Mouse (Mus musculus): ENCODE measurements around the gene Chst3. TPM values are rescaled to one million over a fixed set of nuclear protein-coding genes. Genes with fewer than 3 reads are reported as not detected.

Gene Chst3
- polyA plus RNA-seq, 1 experiment from 2014 or later: 3.0 TPM

DNA sequence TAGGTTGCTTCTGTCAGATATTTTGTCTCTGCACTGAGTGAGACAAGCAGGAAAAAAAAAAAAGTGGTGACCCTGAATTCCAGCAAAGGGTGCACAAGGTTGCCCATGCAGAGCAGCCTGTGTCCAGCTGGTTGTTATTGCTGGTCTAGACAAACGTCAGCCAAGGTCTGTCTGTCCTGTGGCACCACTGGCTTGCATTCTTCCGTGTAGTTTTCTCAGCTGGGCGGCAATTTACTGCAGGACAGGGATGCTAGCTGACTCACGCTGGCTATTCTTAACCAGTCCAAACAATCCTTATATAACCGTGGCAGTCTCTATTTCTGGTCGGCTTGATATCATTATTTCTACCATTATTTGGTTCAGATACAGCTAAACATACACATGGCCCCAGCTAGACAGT is 18.1 kb downstream of the Chst3 start:
- ChIA-PET POLR2A (no interaction called here), CTCF (interaction anchor here (1.7 to 2.5 kb wide), 4 partner anchors 9 to 44 kb away, joined by 4 to 10 read pairs (median 6); no protein-coding TSS in a partner anchor)
- TF ChIP-seq CTCF (IDR thresholded peaks at IDR 0.05): no peak
- in situ Hi-C loops (cut with MboI; ENCODE audit: low pct_unique_long_range_greater_than_20kb): no loop called here
- DNase-seq (ENCODE audit: low read depth, low spot score) (no peak), ATAC-seq (peak; percentile 31)
- no peaks in the 10 kb centered on the region for H3K27me3 ChIP-seq

DNA sequence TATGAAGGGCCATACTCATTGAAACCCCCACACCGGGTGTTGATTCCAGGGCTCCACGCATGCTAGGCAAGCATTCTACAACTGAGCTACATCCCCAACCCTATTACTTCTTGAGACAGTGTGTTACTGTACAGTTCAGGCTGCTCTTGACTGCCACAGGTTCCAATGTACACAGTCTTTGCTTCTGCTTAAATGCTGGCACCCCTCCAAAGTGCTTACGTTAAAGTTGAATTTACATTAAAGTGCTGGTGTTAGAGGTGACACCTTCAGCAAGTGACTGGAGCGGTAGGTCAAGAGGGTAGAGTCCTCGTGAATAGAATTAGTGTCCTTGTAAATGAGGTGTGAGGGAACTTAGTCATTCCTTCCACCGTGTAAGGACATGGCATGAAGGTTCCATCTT is 19.7 kb downstream of the Chst3 start:
- ChIA-PET POLR2A (interaction anchor here (0.5 kb wide), 1 partner anchor 30 kb away, joined by 3 read pairs; no protein-coding TSS in a partner anchor), CTCF (interaction anchor here (0.7 to 1.0 kb wide), 3 partner anchors 8 to 16 kb away, joined by 3 to 6 read pairs (median 3); no protein-coding TSS in a partner anchor)
- no peaks in the 10 kb centered on the region for H3K27me3 ChIP-seq
- TF ChIP-seq CTCF (IDR thresholded peaks at IDR 0.05): no peak
- in situ Hi-C loops (cut with MboI; ENCODE audit: low pct_unique_long_range_greater_than_20kb): no loop called here
- DNase-seq (ENCODE audit: low read depth, low spot score) (no peak), ATAC-seq (no peak)

DNA sequence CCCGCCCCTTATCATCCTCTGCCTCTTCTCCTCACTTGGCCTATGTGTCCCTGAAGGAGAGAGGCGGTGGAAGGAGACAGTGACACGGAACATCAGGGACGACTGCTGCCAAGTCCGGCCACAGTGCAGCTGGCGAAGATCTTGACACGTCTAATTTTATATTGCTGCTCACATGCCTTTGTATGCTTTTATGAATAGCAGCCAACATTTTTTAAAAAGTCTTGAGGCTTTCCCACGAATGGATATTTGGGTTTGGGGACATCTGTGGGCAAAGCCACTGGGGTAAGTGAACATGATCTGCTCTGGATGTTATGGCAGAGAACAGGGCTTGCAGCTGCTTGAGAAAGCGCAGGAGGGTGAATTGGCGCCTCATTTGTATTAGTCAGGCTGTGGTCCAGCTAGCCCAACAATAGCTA is 21.6 kb downstream of the Chst3 start:
- no peak for TF ChIP-seq CTCF (IDR thresholded peaks at IDR 0.05)
- no peak for DNase-seq (ENCODE audit: low read depth, low spot score)
- no peaks in the 10 kb centered on the region for H3K27me3 ChIP-seq
- in situ Hi-C loops (cut with MboI; ENCODE audit: low pct_unique_long_range_greater_than_20kb): no loop called here
- no peak for ATAC-seq
- ChIA-PET CTCF (interaction anchor here (1.0 kb wide), 1 partner anchor 47 kb away, joined by 5 read pairs; no protein-coding TSS in a partner anchor), POLR2A (no interaction called here)

DNA sequence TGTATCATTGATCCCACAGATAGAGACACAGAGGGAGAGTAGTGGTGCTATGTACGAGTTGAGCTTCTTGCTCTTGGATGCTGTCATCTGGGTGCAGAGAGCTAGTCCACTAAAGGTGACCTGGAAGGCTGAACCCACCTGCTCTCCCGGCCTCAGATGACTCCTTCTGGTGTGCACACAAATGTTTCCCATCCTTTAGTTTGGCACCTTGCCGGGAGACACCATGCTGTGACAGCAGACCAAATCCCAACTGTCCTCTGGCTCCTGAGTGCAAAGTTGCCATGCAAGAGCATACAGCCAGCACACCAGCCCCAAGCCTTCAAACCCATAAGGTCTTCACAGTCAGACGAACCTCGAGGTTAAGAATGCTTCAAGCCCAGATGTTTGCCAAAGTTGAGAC is 22.1 kb downstream of the Chst3 start:
- in situ Hi-C loops (cut with MboI; ENCODE audit: low pct_unique_long_range_greater_than_20kb): no loop called here
- ChIA-PET CTCF (interaction anchor here (1.0 to 1.3 kb wide), 2 partner anchors 48 to 131 kb away, joined by 4 to 5 read pairs; no protein-coding TSS in a partner anchor), POLR2A (no interaction called here)

DNA sequence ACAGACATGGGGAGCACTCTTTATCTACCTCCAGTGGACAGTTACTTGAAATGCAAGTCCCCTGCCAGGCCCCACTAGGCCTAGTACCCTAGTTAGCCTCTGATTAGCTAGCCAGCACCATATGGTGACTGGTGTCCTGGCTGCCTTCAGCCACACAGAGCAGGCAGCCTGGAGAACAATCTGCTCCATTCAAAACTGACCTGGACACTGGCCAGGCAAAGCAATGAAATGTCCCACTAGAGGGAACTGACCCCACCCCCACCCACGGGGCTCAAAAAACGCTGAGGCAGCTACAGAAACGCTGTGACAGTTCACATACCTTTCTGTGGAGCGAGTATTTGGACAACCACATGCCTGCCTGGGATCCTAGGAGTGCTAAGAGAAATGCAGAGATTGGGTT is 24.0 kb downstream of the Chst3 start:
- ATAC-seq: peak; percentile 27
- in situ Hi-C loops (cut with MboI; ENCODE audit: low pct_unique_long_range_greater_than_20kb): no loop called here
- POLR2A ChIA-PET: no interaction called here
- H3K27me3 ChIP-seq: no peaks in the 10 kb centered on the region
- no peak for TF ChIP-seq CTCF (IDR thresholded peaks at IDR 0.05)
- DNase-seq (ENCODE audit: low read depth, low spot score): no peak
- CTCF ChIA-PET: interaction anchor here (1.0 to 1.4 kb wide), 2 partner anchors 8 to 15 kb away, joined by 3 read pairs; no protein-coding TSS in a partner anchor

More for the DNA sequence above, 22.1 kb downstream of the Chst3 start:
- ATAC-seq (no peak), DNase-seq (ENCODE audit: low read depth, low spot score) (no peak)
- H3K27me3 ChIP-seq: no peaks in the 10 kb centered on the region
- no peak for TF ChIP-seq CTCF (IDR thresholded peaks at IDR 0.05)

DNA sequence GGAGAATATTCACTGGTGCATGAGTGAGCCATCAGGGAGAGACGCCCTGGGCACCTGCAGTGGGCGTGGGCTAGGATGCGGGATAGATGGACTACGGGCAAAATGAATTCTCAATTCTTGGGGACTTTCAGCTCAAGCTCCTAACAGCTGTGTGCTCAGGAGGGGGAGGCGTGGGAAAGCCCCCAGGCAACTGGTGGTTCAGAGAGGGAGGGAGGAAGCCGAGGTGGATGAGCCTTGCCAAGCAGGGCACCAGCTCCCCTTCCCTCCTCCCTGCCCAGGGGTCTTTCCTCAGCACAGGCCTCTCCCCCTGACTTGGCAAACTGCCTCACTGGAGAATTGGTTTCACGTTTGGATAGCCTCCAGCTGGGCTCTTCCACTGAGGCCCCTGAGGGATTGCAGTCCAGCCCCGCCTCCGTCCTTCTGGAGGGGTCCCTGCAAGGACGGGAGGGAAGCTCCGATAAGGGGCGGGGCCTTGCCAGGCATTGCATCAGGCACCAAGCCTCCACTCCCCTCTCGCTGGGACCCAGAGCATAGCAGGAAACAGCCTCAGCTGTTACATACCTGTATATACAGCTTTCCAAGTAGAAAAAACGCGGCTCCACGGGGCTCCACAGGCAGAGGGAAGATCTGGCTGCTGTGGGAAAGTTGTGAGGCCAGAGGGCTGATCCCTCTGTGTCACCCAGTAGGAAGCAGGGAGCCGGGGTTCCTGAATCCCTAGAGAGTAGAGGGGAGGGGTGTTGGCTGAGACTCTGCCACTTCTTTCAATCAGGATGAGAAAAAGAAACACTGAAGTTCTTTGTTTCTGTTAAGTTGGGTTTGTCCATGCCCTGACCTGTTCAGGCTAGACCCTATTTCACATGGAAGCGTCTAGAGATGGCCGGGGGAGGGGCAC is 25.3 kb downstream of the Chst3 start:
- ChIA-PET POLR2A (interaction anchor here (0.6 to 1.0 kb wide), 2 partner anchors 18 to 26 kb away, joined by 3 to 4 read pairs; partner anchors contain the start of gene Chst3), CTCF (interaction anchor here (0.8 to 6.0 kb wide), 4 partner anchors 9 to 44 kb away, joined by 3 to 25 read pairs (median 4); no protein-coding TSS in a partner anchor)
- H3K27me3 ChIP-seq: no peaks in the 10 kb centered on the region
- DNase-seq (ENCODE audit: low read depth, low spot score): no peak
- TF ChIP-seq CTCF (IDR thresholded peaks at IDR 0.05): no peak
- ATAC-seq: peak; percentile 45
- in situ Hi-C loops (cut with MboI; ENCODE audit: low pct_unique_long_range_greater_than_20kb): no loop called here

DNA sequence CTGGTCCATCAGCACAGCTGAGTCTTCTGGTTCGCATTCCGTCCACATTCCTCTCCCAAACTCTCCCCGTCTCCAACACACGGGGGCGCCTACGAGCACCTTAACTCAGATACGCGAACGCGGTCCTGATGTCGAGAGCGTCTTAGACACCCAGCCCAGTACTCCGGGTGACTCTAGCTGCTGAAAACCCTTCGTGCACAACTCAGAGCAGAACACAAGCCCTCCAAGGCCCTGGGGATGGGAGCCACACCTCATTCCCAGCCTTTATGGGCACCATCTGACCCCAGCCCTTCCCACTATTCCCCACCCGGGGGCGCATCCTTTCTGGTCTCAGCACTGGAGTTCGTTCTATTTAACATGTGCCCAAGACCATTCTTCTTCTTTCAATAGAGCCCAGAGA is 27.3 kb downstream of the Chst3 start:
- CTCF ChIA-PET: interaction anchor here (0.7 to 6.0 kb wide), 15 partner anchors 9 to 53 kb away, joined by 3 to 25 read pairs (median 7); partner anchors contain the start of gene Chst3
- POLR2A ChIA-PET: interaction anchor here (1.4 kb wide), 1 partner anchor 53 kb away, joined by 3 read pairs; no protein-coding TSS in a partner anchor
- ATAC-seq (peak; percentile 42), DNase-seq (ENCODE audit: low read depth, low spot score) (no peak)
- H3K27me3 ChIP-seq: no peaks in the 10 kb centered on the region
- in situ Hi-C loops (cut with MboI; ENCODE audit: low pct_unique_long_range_greater_than_20kb): no loop called here
- TF ChIP-seq CTCF (IDR thresholded peaks at IDR 0.05): no peak

DNA sequence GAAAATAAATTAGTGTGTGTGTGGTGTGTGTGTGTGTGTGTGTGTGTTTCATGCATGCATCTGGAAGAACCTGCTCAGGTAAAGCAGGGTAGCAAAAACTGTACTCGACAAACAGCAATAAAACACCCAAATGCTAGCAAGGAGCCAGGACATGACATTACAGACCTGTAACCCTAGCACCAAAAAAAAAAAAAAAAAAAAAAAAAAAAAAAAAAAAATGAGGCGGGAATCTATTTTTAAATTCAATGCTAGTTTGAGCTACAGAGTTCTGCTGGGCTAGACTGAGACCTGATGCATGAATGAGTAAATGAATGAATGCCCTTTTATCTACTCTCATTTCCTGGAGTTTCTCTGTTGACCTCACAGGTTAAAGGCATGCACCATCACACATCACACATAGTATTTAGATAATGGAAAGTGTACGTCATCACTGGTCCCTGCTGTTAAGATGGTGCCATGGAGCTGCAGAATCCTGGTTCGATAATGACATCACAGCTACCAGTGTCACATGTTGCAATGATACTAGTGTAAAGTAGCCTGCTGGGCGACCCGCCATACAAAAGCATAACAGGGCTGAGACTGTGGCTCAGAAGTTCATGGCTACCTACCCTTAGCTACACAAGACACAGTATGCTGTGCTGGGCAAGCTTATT is 29.4 kb downstream of the Chst3 start:
- in situ Hi-C loops (cut with MboI; ENCODE audit: low pct_unique_long_range_greater_than_20kb): loop anchor here (5.0 kb wide), 1 partner anchor 48 kb away; no protein-coding TSS in a partner anchor
- ChIA-PET CTCF (interaction anchor here (0.6 to 6.0 kb wide), 9 partner anchors 11 to 191 kb away, joined by 3 to 25 read pairs (median 3); no protein-coding TSS in a partner anchor), POLR2A (no interaction called here)
- TF ChIP-seq CTCF (IDR thresholded peaks at IDR 0.05): no peak
- H3K27me3 ChIP-seq: peaks cover 3% of the 10 kb centered on the region
- no peak for ATAC-seq
- DNase-seq (ENCODE audit: low read depth, low spot score): no peak

DNA sequence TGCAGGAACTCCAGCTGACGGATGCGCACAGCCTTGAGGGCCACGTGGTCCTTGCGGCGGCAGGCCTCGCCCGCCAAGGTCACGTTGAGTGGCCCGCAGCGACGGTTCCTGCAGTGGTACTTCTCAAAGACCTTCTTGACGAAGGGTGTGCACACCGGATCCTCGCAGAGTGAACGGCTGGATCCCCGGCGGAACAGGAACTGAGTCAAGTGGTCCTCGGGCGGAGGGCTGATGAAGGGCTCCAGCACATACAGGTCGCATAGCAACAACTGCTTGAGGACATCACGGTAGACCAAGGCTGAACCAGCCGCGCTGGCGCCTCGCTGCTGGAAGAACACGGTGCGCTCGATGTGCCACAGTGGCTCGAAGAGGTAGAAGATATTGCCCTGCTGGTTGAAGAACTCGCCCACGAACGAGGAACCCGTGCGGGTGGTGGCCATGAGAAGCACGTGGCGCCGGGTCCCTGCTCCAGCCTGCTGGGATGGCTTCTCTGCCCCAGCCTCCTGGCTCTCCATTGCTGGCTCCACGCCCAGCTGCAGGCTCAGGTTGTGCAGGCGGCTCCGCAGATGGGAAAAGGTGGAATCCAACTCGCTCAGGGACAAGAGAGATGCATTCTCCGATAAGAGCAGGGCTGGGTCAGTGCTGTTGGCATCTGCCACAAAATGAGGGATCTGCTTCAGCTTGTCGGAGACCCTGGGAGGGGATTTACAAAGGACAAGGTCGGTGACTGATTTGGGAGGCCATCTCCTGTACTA is 32.7 kb downstream of the Chst3 start:
- peaks cover 3% of the 10 kb centered on the region for H3K27me3 ChIP-seq
- DNase-seq (ENCODE audit: low read depth, low spot score) (no peak), ATAC-seq (no peak)
- ChIA-PET POLR2A (interaction anchor here (0.6 kb wide), 1 partner anchor 504 kb away, joined by 3 read pairs; no protein-coding TSS in a partner anchor), CTCF (interaction anchor here (1.7 kb wide), 1 partner anchor 59 kb away, joined by 3 read pairs; no protein-coding TSS in a partner anchor)
- in situ Hi-C loops (cut with MboI; ENCODE audit: low pct_unique_long_range_greater_than_20kb): loop anchor here (5.0 kb wide), 1 partner anchor 51 kb away; no protein-coding TSS in a partner anchor
- no peak for TF ChIP-seq CTCF (IDR thresholded peaks at IDR 0.05)
